Mouse (Mus musculus) frontal cortex, postnatal 36 days (tissue): ENCODE results near the gene Klhl31.
A peak's percentile ranks its signal among the peaks of the same experiment; 100 is the strongest.

Source experiments
- DNase-seq, 2 experiments: peaks; one replicate each; pipeline ENCODE4 v3.0.0; 2022; ENCODE audit warnings: low spot score in 2 of 2

Klhl31 gene

GRCm38 (mm10) chr9:77623318-77624050 lies 12.8 kb upstream of the Klhl31 start:
- DNase-seq, result no peak

- DNase-seq, result no peak
Measured at GRCm38 (mm10) chr9:77624171-77624570, 12.1 kb upstream of the Klhl31 start.

GRCm38 (mm10) chr9:77628676-77629075 lies 7.6 kb upstream of the Klhl31 start:
- no peak for DNase-seq

GRCm38 (mm10) chr9:77629708-77630107 lies 6.6 kb upstream of the Klhl31 start:
- DNase-seq, result no peak

GRCm38 (mm10) chr9:77630764-77631163 lies 5.5 kb upstream of the Klhl31 start:
- DNase-seq, result no peak

GRCm38 (mm10) chr9:77632432-77632831 lies 3.9 kb upstream of the Klhl31 start:
- DNase-seq, result no peak

GRCm38 (mm10) chr9:77636003-77636402 lies 297 bp upstream of the Klhl31 start:
- no peak for DNase-seq

- DNase-seq, result no peak
Measured at GRCm38 (mm10) chr9:77637357-77637756, 1.1 kb downstream of the Klhl31 start.

GRCm38 (mm10) chr9:77645176-77645575 lies 8.9 kb downstream of the Klhl31 start:
- no peak for DNase-seq

- no peak for DNase-seq
Measured at GRCm38 (mm10) chr9:77651847-77652246, 15.5 kb downstream of the Klhl31 start.

- no peak for DNase-seq
Measured at GRCm38 (mm10) chr9:77653907-77654306, 17.6 kb downstream of the Klhl31 start.

GRCm38 (mm10) chr9:77655181-77655934 lies 19.1 kb downstream of the Klhl31 start:
- peak; percentile 48 to 59 for DNase-seq

- peak; percentile 24 to 51 for DNase-seq
Measured at GRCm38 (mm10) chr9:77655935-77656288, 19.6 kb downstream of the Klhl31 start.

- peak in 1 of 2 experiments; percentile 3 for DNase-seq
Measured at GRCm38 (mm10) chr9:77662917-77663316, 26.6 kb downstream of the Klhl31 start.

- DNase-seq, result no peak
Measured at GRCm38 (mm10) chr9:77670095-77670494, 33.8 kb downstream of the Klhl31 start.

GRCm38 (mm10) chr9:77671004-77671403 lies 34.7 kb downstream of the Klhl31 start:
- no peak for DNase-seq

GRCm38 (mm10) chr9:77673218-77673617 lies 36.9 kb downstream of the Klhl31 start:
- no peak for DNase-seq

- DNase-seq, result no peak
Measured at GRCm38 (mm10) chr9:77673986-77674385, 37.7 kb downstream of the Klhl31 start.

GRCm38 (mm10) chr9:77684938-77685337 lies 48.6 kb downstream of the Klhl31 start:
- DNase-seq, result no peak

GRCm38 (mm10) chr9:77685825-77686500 lies 49.7 kb downstream of the Klhl31 start:
- DNase-seq, result peak in 1 of 2 experiments; percentile 1

- DNase-seq, result no peak
Measured at GRCm38 (mm10) chr9:77692707-77693106, 56.4 kb downstream of the Klhl31 start.

GRCm38 (mm10) chr9:77693405-77693804 lies 57.1 kb downstream of the Klhl31 start:
- no peak for DNase-seq

- DNase-seq, result no peak
Measured at GRCm38 (mm10) chr9:77695586-77695985, 59.3 kb downstream of the Klhl31 start.
